Mouse (Mus musculus): ENCODE measurements around the gene Sec14l4.

The Sec14l4 gene

GRCm38 (mm10) chr11:4078267-4078933 is 47.1 kb downstream of the Sec14l4 start:
- DNase-seq (ENCODE audit: low read depth, low spot score) = no peak

DNA sequence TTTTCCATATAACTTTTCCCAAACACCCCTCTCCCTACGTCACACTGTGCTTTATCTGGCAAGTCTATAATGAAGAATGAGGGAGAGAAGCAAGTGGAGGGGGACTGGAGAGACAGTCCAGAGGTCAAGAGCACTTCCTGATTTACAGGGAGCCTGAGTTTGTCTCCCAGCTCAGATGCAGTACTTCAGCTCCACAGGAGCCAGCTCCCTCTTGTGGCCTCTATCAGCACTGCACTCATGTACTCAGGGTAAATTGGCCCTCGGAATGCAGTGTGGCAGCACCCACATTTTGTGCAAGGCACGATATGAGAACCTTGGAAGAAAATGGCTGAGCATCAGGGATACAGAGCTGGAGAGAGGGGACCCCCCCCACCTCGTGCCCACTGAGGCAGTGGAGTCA is 49.0 kb downstream of the Sec14l4 start:
- peak; percentile 80 for DNase-seq (ENCODE audit: low read depth, low spot score)

GRCm38 (mm10) chr11:4083316-4084078 is 52.2 kb downstream of the Sec14l4 start:
- DNase-seq (ENCODE audit: low read depth, low spot score) = peak; percentile 86

- DNase-seq (ENCODE audit: low read depth, low spot score) = no peak
These were observed 55.0 kb downstream of the Sec14l4 start for GRCm38 (mm10) chr11:4086246-4086645.

GRCm38 (mm10) chr11:4087267-4087666 is 56.0 kb downstream of the Sec14l4 start:
- DNase-seq (ENCODE audit: low read depth, low spot score) = no peak

- peak; percentile 68 for DNase-seq (ENCODE audit: low read depth, low spot score)
These were observed 62.5 kb downstream of the Sec14l4 start for GRCm38 (mm10) chr11:4093459-4094377.

- DNase-seq (ENCODE audit: low read depth, low spot score) = peak; percentile 93
These were observed 63.3 kb downstream of the Sec14l4 start for GRCm38 (mm10) chr11:4094378-4095170.

GRCm38 (mm10) chr11:4095171-4096053 is 64.2 kb downstream of the Sec14l4 start, which contains the start of gene Mtfp1:
Gene Mtfp1 (minus strand): TSS chr11:4095445.
- peak; percentile 68 for DNase-seq (ENCODE audit: low read depth, low spot score)

DNA sequence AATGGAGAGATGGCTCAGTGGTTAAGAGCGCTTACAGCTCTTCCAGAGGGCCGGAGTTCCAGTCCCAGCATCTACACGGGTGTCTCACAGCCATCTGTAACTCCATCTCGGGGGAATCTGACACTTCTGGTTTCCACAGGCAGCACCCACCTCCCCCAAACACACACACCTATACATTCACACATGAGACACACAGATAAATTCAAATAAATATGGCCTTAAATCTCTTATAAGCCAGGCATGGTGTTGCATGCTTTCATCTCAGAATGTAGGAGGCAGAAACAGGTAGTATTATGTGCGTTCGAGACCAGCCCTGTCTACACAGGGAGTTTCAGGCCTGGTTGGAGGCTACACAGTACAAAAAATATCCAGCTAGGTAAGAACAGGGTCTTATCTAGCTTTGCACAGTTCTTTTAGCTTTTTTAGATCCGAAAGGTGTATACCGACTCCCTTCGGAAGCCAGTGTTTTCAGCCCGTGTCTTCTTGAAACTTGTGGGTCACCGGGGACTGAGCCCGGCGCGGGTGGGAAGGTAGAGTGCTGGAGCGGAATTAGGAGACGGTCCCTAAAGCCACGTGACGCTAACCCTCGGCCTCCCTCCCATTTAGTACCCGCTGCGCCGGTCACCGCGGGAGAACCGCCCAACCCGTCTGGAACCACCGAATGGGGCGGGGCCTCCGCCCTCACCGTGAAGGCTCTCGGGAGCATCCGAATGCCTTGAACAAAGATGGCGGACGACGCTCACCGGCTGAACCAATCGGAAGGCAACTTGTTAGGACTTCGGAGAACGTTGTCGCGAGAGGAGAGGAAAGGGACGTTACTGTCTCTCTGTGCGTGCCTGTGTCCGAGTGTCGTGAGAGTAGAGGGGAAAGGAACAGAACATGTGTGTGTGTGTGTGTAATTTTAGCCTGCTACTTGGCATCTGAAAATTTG is 65.1 kb downstream of the Sec14l4 start:
- peak; percentile 99 for DNase-seq (ENCODE audit: low read depth, low spot score)

DNA sequence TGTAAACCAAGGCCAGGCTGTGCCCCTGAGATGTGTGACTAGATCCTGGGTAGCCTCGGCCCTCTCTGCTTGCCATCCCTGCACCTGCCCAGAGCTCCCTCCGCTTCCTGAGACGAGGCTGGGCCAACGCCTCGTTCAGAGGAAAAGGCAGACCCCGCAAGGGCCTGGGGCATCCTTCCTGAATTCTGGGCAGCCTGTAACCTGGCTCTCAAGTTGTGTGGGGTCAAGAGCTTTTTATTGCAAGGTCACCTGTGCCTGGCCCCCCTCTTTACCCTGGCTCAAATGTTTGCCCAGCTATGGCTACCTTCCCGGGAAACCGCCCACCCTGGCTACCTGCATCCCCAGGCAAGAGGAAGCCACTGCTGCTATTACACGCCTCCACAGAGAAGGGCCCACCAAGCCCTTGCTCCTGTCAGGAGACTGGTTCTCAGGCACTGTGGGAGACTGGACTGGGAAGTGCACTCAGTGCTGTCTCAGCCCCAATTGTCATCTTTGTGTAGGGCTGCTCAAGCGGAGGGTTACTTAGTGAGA is 65.9 kb downstream of the Sec14l4 start:
- peak; percentile 35 for DNase-seq (ENCODE audit: low read depth, low spot score)
